Mouse (Mus musculus): ENCODE measurements around the gene Anapc2. TPM values are rescaled to one million over a fixed set of nuclear protein-coding genes. Genes with fewer than 3 reads are reported as not detected.
A peak's percentile ranks its signal among the peaks of the same experiment; 100 is the strongest.

Anapc2 gene
- total and polyA plus RNA-seq, 3 experiments: 13.0 to 55.2 (median 14.5) TPM

DNA sequence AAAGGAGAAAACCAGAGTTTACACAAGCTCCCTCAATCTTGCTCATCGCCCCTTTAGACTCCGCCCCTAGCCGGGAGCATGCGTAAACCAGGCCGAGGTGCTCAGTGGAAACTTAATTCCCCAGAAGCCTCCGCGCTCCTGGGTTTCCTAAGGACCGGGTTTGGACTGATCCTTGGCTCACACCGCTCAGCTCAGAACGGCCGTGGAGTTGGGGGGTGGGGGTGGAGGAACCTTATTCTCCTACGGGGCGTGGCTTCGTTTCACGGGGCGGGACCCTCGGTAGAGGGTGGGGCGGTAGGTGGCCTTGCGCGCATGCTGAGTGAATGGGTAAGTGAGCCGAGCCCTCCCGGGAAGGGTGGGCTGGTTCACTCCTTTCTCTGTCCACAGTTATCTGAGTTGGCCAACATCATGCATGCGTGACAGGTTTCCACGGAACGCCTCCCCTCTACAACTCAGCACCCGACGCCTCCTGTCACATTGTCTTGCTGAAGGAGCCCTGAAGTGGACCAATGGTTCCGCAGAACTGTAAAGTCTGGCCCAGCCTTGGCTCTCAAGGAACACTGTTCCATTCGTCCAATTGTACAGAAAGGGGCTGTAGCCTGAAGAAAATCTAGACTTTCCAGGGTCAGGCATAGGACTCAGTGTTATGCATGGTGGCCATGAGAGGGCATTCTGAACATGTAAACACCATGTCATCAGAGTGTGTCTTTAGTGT lies 31.4 kb upstream of the Anapc2 start:
- in situ Hi-C loops (cut with MboI; ENCODE audit: low pct_ligation_motif_present, low pct_unique_long_range_greater_than_20kb, low sequenced_read_pairs): no loop called here
- peaks cover 12 to 16% of the 10 kb centered on the region in 2 experiments for H3K4me1 ChIP-seq (ENCODE audit: control insufficient read depth in 1 of 2, insufficient read depth in 2 of 2)

DNA sequence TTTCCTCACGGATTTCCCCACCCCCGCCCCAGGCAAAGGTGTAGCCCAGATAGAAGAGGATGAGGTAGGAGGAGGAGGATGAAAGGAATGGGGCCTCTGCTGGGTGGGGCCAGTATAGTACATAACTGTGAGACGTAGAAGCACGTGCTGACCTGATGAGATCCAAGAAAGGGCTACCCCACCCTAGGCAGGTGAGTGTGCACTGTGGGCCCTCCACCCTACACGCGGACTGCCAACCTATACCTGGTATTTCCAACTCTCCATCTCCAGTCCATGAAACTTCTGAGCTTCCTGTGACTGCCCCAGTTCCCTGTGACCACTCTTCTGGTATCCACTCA lies 30.9 kb upstream of the Anapc2 start:
- in situ Hi-C loops (cut with MboI; ENCODE audit: low pct_ligation_motif_present, low pct_unique_long_range_greater_than_20kb, low sequenced_read_pairs): no loop called here
- dilution Hi-C loops (cut with MboI; ENCODE audit: extremely low pct_ligation_motif_present, extremely low pct_unique_long_range_greater_than_20kb, low sequenced_read_pairs): no loop called here
- peaks cover 8 to 16% of the 10 kb centered on the region in 2 experiments for H3K4me1 ChIP-seq (ENCODE audit: control insufficient read depth in 1 of 2, insufficient read depth in 2 of 2)
- no peak for TF ChIP-seq ETS1 (conservative IDR thresholded peaks at IDR 0.05; ENCODE audit: low read depth, low read length)
- TF ChIP-seq CHD2 (IDR thresholded peaks at IDR 0.05; ENCODE audit: low read length): no peak
- TF ChIP-seq RAD21 (IDR thresholded peaks at IDR 0.05; ENCODE audit: low read depth, low read length): no peak
- no peak for TF ChIP-seq NELFE (IDR thresholded peaks at IDR 0.05; ENCODE audit: low read depth, low read length)
- no peak for TF ChIP-seq E2F4 (IDR thresholded peaks at IDR 0.05; ENCODE audit: insufficient replicate concordance, low read depth, low read length)
- TF ChIP-seq BHLHE40 (IDR thresholded peaks at IDR 0.05; ENCODE audit: low read depth, low read length): no peak
- TF ChIP-seq ZNF384 (IDR thresholded peaks at IDR 0.05; ENCODE audit: low read depth, low read length): no peak
- TF ChIP-seq IRF4 (IDR thresholded peaks at IDR 0.05; ENCODE audit: low read depth, low read length): no peak
- no peak for TF ChIP-seq CTCF (conservative IDR thresholded peaks at IDR 0.05 in 1 of 2, IDR thresholded peaks at IDR 0.05 in 1 of 2; ENCODE audit: low read depth in 2 of 2, low read length in 2 of 2)
- TF ChIP-seq ZMIZ1 (IDR thresholded peaks at IDR 0.05; ENCODE audit: low read depth, low read length): no peak
- TF ChIP-seq POLR2A (IDR thresholded peaks at IDR 0.05; ENCODE audit: low read depth, low read length): no peak
- no peak for TF ChIP-seq MEF2A (IDR thresholded peaks at IDR 0.05; ENCODE audit: borderline replicate concordance, low read depth, low read length)
- DNase-seq (ENCODE audit: extremely low read depth): no peak
- H3K4me2 ChIP-seq (ENCODE audit: insufficient read depth, low read depth, poor library complexity, severe bottlenecking): peak overlapping the region; percentile 89
- no peak overlapping the region for H3K27ac ChIP-seq (ENCODE audit: insufficient read depth, low read depth)
- H3K27me3 ChIP-seq (replicated peaks): peaks cover 45% of the 10 kb centered on the region
- H3K79me2 ChIP-seq (replicated peaks; ENCODE audit: control insufficient read depth, extremely low read depth, insufficient read depth, poor library complexity, severe bottlenecking): no peaks in the 10 kb centered on the region
- peak overlapping the region in 2 of 3 experiments; percentile 44 to 49 for H3K4me3 ChIP-seq (replicated peaks in 1 of 3; ENCODE audit: low read depth in 2 of 3, low read length in 2 of 3, poor library complexity in 1 of 3)
- H3K9me3 ChIP-seq (replicated peaks; ENCODE audit: low read length): no peaks in the 10 kb centered on the region
- H3K9ac ChIP-seq (ENCODE audit: insufficient read depth, low read depth): no peak overlapping the region
- peaks cover 16 to 30% of the 10 kb centered on the region in 2 experiments for H3K36me3 ChIP-seq (replicated peaks in 1 of 2; ENCODE audit: control insufficient read depth in 1 of 2, insufficient read depth in 1 of 2, low read length in 1 of 2)

More for the DNA sequence above, 31.4 kb upstream of the Anapc2 start:
- no peaks in the 10 kb centered on the region for H3K9me3 ChIP-seq (replicated peaks; ENCODE audit: low read length)
- H3K79me2 ChIP-seq (replicated peaks; ENCODE audit: control insufficient read depth, extremely low read depth, insufficient read depth, poor library complexity, severe bottlenecking): no peaks in the 10 kb centered on the region
- H3K4me2 ChIP-seq (ENCODE audit: insufficient read depth, low read depth, poor library complexity, severe bottlenecking): peak overlapping the region; percentile 89
- dilution Hi-C loops (cut with MboI; ENCODE audit: extremely low pct_ligation_motif_present, extremely low pct_unique_long_range_greater_than_20kb, low sequenced_read_pairs): no loop called here
- TF ChIP-seq SIN3A (IDR thresholded peaks at IDR 0.05; ENCODE audit: low read length) (no peak), IRF4 (IDR thresholded peaks at IDR 0.05; ENCODE audit: low read depth, low read length) (no peak), NELFE (IDR thresholded peaks at IDR 0.05; ENCODE audit: low read depth, low read length) (0 out of 2 replicates have a peak, but pooled peaks have one; percentile 48), NRF1 (IDR thresholded peaks at IDR 0.05; ENCODE audit: low read depth, low read length) (peak; percentile 84), POLR2A (IDR thresholded peaks at IDR 0.05; ENCODE audit: low read depth, low read length) (peak; percentile 73), TCF12 (IDR thresholded peaks at IDR 0.05; ENCODE audit: low read depth, low read length) (0 out of 2 replicates have a peak, but pooled peaks have one; percentile 41)
- peak overlapping the region; percentile 3; the same call in 1 of the 2 replicates for H3K9ac ChIP-seq (ENCODE audit: insufficient read depth, low read depth)
- peak; percentile 74 for DNase-seq (ENCODE audit: extremely low read depth)
- peaks cover 11 to 25% of the 10 kb centered on the region in 2 experiments for H3K36me3 ChIP-seq (replicated peaks in 1 of 2; ENCODE audit: control insufficient read depth in 1 of 2, insufficient read depth in 1 of 2, low read length in 1 of 2)
- no peak overlapping the region for H3K27ac ChIP-seq (ENCODE audit: insufficient read depth, low read depth)
- peaks cover 50% of the 10 kb centered on the region for H3K27me3 ChIP-seq (replicated peaks)
- peak overlapping the region; percentile 29 to 49 (median 44) for H3K4me3 ChIP-seq (replicated peaks in 1 of 3; ENCODE audit: low read depth in 2 of 3, low read length in 2 of 3, poor library complexity in 1 of 3)

Measured in CH12.LX (cell line).